Mouse (Mus musculus): ENCODE measurements at regions not wholly inside any gene's neighbourhood (a gene's known extent, or its start where the extent isn't known, plus 50 kb on each side); places are given as distances from the start of the nearest gene placed in this dataset.

- no peak for ATAC-seq (replicated peaks; ENCODE audit: low read depth, poor library complexity, severe bottlenecking)
Measured at GRCm38 (mm10) chr13:44602658-44603057, 126.6 kb upstream of the Jarid2 start.

- no peak for ATAC-seq (replicated peaks; ENCODE audit: low read depth, poor library complexity, severe bottlenecking)
Measured at GRCm38 (mm10) chr13:44607316-44608285, 121.7 kb upstream of the Jarid2 start.

- ATAC-seq (replicated peaks; ENCODE audit: low read depth, poor library complexity, severe bottlenecking) = no peak
Measured at GRCm38 (mm10) chr13:44608286-44608675, 121.0 kb upstream of the Jarid2 start.

GRCm38 (mm10) chr13:44608681-44609335 is 120.5 kb upstream of the Jarid2 start:
- no peak for ATAC-seq (replicated peaks; ENCODE audit: low read depth, poor library complexity, severe bottlenecking)

GRCm38 (mm10) chr13:44609606-44610005 is 119.7 kb upstream of the Jarid2 start:
- ATAC-seq (replicated peaks; ENCODE audit: low read depth, poor library complexity, severe bottlenecking) = no peak

GRCm38 (mm10) chr13:44615696-44616095 is 113.6 kb upstream of the Jarid2 start:
- ATAC-seq (replicated peaks; ENCODE audit: low read depth, poor library complexity, severe bottlenecking) = no peak

GRCm38 (mm10) chr13:44618368-44618767 is 110.9 kb upstream of the Jarid2 start:
- ATAC-seq (replicated peaks; ENCODE audit: low read depth, poor library complexity, severe bottlenecking) = no peak

- ATAC-seq (replicated peaks; ENCODE audit: low read depth, poor library complexity, severe bottlenecking) = no peak
Measured at GRCm38 (mm10) chr13:44622661-44623355, 106.5 kb upstream of the Jarid2 start.

GRCm38 (mm10) chr13:44624716-44625115 is 104.6 kb upstream of the Jarid2 start:
- no peak for ATAC-seq (replicated peaks; ENCODE audit: low read depth, poor library complexity, severe bottlenecking)

GRCm38 (mm10) chr13:44625792-44626191 is 103.5 kb upstream of the Jarid2 start:
- ATAC-seq (replicated peaks; ENCODE audit: low read depth, poor library complexity, severe bottlenecking) = no peak

- ATAC-seq (replicated peaks; ENCODE audit: low read depth, poor library complexity, severe bottlenecking) = no peak; the same call in 1 of the 2 replicates
Measured at GRCm38 (mm10) chr13:44626806-44627205, 102.5 kb upstream of the Jarid2 start.

- no peak for ATAC-seq (replicated peaks; ENCODE audit: low read depth, poor library complexity, severe bottlenecking)
Measured at GRCm38 (mm10) chr13:44630061-44630460, 99.2 kb upstream of the Jarid2 start.

- no peak for ATAC-seq (replicated peaks; ENCODE audit: low read depth, poor library complexity, severe bottlenecking)
Measured at GRCm38 (mm10) chr13:44634616-44635015, 94.7 kb upstream of the Jarid2 start.

- ATAC-seq (replicated peaks; ENCODE audit: low read depth, poor library complexity, severe bottlenecking) = no peak; the same call in 1 of the 2 replicates
Measured at GRCm38 (mm10) chr13:44635221-44636007, 93.9 kb upstream of the Jarid2 start.

GRCm38 (mm10) chr13:44636008-44636335 is 93.3 kb upstream of the Jarid2 start:
- no peak for ATAC-seq (replicated peaks; ENCODE audit: low read depth, poor library complexity, severe bottlenecking)

- ATAC-seq (replicated peaks; ENCODE audit: low read depth, poor library complexity, severe bottlenecking) = no peak
Measured at GRCm38 (mm10) chr13:44642361-44642760, 86.9 kb upstream of the Jarid2 start.

- ATAC-seq (replicated peaks; ENCODE audit: low read depth, poor library complexity, severe bottlenecking) = no peak
Measured at GRCm38 (mm10) chr13:44650052-44650451, 79.2 kb upstream of the Jarid2 start.

- ATAC-seq (replicated peaks; ENCODE audit: low read depth, poor library complexity, severe bottlenecking) = no peak
Measured at GRCm38 (mm10) chr13:44651259-44652238, 77.7 kb upstream of the Jarid2 start.

- ATAC-seq (replicated peaks; ENCODE audit: low read depth, poor library complexity, severe bottlenecking) = no peak
Measured at GRCm38 (mm10) chr13:44657905-44658414, 71.3 kb upstream of the Jarid2 start.
